Mouse (Mus musculus): ENCODE measurements at regions not wholly inside any gene's neighbourhood (a gene's known extent, or its start where the extent isn't known, plus 50 kb on each side); places are given as distances from the start of the nearest gene placed in this dataset.

GRCm38 (mm10) chr8:18065456-18065855, 912.6 kb downstream of the Defb40 start:
- TF ChIP-seq POLR2A (IDR thresholded peaks at IDR 0.05; ENCODE audit: borderline replicate concordance, extremely low read depth, low read depth, low read length) (no peak), CTCF (IDR thresholded peaks at IDR 0.05; ENCODE audit: insufficient read depth, low read length) (no peak)
